Mouse (Mus musculus) testis, adult 2 months (tissue): ENCODE measurements around the gene Sgk1.

ENCODE experiments used
- CTCF ChIP-seq: fragments of 200-500 bp; IDR thresholded peaks from 2 replicates; pipeline ENCODE4 v1.5.1; 2012; ENCODE audit warnings: low read depth, mild to moderate bottlenecking, inconsistent platforms, low read length, moderate library complexity; ENCODE audit not compliant: control insufficient read depth, insufficient read depth, insufficient replicate concordance
- POLR2A ChIP-seq: fragments of 200-500 bp; IDR thresholded peaks from 2 replicates; pipeline ENCODE4 v1.6.1; 2012; ENCODE audit warnings: low read depth, mild to moderate bottlenecking, inconsistent platforms, low read length, moderate library complexity; ENCODE audit not compliant: control insufficient read depth

DNA sequence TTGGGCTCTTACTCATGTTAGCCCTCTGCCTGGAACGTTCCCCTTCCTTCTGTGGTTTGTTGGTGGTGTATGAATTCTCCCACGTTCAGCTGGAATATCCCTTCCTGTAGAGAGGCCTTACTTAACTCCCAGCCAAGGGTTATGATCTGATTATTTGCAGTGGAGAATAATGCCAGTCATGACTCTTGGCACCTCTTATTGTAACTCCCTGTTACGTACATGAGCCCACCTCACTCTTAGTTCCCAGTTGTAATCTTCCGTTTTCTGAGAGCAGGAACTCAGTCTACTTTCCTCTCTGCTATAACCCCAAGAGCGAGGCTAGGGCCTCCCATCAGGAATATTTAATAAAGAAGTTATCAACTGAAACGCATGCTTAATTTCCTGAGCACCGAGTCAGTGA, 26.6 kb upstream of the Sgk1 start:
- no peak for TF ChIP-seq CTCF
- no peak for TF ChIP-seq POLR2A
